Mouse (Mus musculus) embryo, embryonic 11.5 days (tissue): Measurements from ENCODE around the gene Dus3l.
A peak's percentile ranks its signal among the peaks of the same experiment; 100 is the strongest.

Source experiments
- DNase-seq: peaks from one replicate; pipeline ENCODE4 v3.0.0-alpha.2; 2012; ENCODE audit warnings: low read depth, low spot score

Gene Dus3l

DNA sequence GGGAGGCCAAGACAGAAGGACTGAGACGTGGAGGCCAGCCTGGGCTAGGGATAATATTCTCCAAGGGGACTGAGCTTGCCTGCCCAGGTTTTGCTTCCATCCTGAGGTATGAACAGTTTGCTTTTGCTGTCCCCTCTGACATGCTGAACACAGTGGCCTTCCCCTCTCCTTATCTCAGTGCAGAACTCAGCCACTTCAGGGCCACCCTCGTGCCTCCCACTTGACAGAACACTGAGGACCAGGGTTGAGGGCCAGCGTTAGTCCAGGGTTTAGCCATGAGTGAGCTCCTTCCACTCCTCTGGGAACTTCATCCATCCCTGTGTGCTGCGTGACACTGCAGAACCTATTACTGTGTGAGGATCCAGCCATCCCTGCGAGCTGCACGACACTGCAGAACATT lies 24.7 kb downstream of the Dus3l start:
- no peak for DNase-seq

DNA sequence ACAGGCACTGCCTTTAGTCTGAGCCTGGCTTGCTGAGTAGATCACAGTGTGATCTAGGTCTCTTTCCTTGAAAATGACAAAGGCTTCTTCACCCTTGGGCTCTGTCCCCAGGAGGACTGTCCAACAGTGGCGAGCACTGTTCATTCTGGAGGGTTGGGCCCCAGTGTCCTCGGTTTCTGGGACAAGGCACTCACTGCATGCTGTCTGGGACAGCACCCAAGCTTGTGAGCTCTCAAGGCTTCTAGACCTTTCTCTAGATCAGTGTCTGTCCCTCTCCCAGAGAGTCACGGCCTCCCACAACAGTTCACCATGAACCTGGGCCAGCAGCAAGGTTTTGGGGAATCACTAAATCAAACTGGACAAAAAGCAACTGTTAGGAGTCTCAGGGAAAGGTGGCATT lies 28.0 kb downstream of the Dus3l start:
- DNase-seq, result no peak

DNA sequence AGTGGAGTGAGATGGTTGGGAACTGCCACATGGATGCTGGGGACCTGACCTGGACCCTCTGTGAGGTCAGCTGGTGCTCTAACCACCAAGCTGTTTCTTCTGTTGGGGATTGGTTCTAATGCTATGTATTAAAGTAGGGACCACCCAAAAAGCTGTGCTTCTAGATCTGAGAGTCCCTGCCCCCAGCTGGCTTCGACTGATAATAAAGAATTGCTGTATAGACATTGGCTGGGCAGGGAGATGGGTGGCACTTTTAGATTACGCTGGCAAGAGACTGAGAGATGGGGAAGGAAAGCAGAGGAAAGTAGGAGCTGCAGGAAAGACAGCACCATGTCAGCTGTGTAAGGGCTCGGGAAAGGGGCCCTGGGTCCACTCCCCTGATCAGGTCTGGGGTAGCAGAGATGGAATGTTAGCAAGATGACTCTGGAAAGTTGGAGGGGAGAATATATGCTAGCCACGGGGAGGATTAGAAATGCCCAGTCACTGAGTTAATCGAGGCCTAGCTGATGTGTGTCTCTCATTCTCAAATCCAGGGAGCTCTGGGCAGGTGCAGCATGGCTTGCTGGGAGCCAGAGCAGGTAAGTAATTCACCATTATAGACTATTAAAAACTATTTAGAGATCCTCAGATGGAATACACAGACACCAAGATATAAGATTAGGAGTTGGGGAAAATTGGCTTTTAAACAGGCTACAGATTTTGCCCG lies 29.2 kb downstream of the Dus3l start:
- no peak for DNase-seq

DNA sequence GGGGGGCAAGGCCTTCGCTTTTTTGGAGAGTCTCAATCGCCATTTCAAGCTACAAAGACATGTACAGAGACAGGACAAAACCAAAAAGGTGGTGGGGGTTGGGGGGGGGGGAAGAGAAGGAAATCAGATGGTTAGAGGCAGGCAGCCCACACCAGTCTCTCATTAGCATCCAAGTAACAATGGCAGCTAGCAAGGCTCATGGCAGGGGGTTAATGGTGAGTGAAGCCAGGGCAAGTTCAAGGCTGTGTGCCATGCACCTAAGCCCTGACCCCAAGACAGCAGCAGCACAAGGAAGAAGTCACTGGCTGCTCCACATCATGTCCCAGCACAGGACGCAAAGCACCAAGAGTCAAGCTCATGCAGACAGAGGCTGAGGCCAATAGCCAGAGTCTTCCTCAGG lies 34.7 kb downstream of the Dus3l start:
- no peak for DNase-seq

DNA sequence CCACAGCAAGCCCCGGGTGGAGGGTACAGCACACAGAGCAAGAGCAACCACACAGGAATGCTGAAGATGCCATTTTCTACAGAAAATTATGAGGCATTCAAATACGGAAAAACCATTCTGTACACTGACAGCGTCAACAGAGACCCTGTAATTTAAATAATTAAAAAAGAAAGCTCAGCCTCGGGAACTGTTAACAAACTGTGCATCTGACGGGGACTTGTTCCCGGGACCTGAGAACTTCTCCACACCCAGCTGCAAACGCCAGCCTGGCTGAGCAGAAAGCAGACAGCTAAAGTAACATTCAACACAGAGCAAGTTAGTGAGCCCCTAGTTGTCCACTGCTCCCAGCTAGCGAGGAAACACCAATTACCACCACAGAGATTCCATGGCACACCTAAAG lies 37.5 kb downstream of the Dus3l start:
- no peak for DNase-seq

DNA sequence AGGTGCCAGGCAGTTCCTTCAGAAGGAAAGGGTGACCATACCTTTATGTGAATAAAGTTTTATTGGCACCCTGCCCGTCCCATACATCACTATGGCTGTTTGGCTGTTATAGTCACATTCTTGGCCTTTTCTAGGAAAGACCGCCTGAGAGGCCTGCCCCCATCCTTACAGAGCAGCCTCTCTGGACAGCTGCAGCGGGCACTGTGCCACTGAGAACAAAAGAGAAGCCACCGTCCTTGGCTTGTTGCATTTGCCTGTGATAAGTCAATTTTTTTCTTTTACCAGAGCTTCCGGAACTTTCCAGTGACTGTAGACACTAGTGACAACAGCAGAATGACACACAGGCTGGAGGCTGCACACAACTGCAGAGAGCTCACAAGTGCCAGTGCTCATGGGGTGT lies 40.4 kb downstream of the Dus3l start:
- no peak for DNase-seq

DNA sequence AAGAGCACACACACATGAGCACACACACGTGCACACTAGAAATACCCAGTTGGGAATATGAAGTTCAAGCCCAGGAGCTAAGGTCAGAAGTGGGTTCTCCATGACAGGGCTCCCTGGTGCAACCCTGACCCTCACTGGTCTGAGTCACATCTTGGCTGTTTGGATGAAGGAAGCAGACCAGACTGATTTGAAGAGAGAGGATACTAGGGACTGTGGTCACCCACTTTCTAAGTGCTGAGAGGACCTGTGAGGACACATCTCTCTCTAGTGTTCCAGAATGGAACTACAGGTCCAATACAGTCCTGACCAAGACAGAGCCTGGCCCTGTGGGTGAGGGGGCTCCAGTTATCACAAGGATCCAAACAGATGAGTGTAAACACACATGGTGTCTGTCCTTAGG lies 41.2 kb downstream of the Dus3l start:
- no peak for DNase-seq

DNA sequence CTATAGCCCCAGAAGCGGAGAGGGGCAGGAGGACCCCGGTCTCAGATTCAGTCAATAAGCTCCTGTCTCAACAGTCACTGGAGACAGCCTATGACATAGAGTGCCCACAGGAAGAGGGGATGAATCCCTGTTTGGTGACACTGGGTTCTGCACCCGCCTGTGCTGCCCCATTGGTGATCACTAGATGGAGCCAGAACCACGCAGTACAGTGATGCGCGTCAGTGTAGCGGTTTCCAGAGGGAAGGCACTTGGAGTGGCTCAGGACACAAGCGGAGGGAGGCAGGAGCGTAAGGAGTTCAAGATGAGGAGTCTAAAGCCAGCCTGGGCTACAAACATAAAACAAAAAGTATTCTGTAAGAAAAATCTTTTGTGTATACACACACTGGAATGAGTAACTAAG lies 44.0 kb downstream of the Dus3l start:
- DNase-seq, result peak; percentile 65

DNA sequence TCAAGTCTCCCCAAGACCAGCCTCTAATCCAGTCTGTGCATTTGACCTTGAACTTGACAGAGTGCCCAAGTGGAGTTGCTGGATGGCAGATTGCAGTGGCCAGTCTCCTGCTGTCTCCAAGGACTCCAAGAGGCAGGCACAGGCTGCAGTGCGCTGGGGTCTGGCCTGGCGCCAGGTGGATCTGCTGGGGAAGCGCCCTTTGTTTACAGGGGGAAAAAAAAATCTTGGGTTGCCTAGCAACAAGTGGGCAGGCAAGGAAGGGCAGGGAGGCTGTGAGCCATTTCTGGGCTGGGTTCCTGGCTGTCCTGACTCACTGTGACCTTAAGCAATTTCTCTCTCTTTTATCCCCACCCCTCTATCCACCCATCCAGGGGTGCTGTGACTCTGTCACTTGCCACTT lies 45.7 kb downstream of the Dus3l start:
- peak; percentile 63 for DNase-seq

DNA sequence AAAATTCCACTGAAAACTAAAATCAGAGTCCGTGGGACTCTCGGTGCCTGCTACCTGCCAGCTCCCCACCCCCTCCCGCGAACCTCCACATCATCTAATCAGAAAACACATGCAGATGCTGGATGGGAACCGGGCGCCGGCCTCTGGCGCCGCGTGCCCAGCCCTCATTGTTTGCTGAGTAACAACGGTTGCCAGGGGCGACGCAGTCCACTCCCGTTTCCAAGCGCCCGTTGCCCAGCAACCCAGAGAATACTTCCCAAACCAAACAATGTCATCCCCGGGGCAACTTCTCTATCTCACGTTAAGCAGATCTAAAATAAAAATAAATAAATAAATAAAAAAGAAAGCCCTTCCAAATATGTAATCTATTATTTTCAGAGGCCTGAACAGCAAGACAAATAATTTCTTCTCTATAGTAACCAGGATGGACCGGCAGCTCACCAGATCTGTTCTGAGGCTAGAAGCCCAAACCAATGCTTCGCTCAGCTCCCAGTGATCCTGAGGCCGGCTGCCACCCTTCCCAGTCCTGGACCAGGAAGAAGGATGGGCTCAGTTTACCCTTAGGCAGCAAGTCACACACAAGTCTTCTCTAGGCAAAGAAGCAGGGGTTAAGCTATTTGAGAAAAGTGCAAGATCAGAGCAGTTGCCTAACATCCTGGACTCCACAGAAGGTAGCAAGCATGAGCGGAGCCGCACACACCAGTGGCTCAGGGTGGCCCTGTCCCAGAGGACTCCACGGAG lies 49.9 kb downstream of the Dus3l start:
- peak; percentile 80 for DNase-seq

DNA sequence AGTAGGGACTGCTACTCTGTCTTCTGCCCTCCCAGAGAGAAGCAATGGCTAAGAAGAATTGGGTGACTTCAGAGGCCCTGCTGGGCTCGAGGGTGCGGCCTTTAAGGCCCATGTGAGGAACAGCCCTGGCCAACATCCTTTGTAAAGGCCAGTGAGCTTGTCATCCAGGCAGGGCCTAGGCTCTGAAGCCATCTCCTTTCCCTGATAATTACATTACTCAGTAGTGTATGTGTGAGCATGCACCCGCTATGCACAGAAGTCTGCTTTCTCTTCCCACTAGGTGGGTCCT lies 50.4 kb downstream of the Dus3l start:
- no peak for DNase-seq

DNA sequence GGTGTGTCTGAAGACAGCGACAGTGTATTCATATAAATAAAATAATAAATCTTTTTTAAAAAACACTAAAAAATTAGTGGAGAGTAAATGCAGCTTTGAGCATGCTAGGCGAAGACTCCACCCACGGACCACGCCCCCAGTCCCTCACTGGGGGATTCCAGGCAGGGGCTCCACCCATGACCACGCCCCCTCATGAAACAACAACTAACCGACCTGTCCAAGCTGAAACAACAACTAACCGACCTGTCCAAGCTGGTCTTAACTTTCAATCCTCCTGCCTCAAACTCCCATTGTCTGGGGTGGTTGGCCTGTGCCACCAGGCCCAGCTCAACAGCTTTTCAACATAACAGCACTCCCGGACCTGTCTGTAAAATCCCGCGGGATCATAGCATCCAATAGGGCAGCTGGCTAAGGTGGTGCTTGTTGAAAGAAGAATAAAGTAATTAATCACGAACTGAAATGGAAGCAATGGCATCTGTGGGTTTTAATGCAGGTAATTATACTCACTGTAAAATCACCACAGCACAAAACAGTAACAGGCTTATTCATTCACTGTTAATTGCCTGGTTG lies 53.6 kb downstream of the Dus3l start:
- DNase-seq, result no peak

DNA sequence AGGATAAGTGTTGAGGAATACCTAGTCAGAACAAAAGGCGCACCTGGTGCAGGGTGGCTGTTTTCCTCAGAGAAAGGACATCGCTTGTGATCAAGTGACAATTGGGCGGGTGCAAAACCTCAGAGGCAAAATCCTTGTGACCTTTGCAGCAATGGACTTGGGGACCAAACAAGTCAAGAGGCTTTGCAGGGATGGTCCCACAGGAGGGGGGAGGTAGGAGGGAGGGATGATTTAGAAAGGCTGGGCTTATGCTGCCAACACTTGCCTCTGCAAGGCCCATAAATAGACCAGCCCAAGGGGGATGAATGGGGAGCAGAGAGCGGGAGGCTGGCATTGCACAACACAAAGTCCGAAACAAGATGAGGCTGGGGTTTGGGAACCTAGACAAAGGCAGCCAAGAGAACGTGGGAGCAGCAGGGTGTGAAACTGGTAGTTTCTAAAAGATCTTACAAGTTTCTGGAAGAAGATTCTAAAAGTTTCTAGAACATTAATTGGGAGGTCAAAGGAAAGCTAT lies 54.5 kb downstream of the Dus3l start:
- DNase-seq, result no peak
